Comparison of ENCODE assay signal across 16 mouse cellular contexts in genomic region chr9:103486262-103486661, GRCm38 (mm10). TPM values are rescaled to one million over a fixed set of nuclear protein-coding genes. Genes with fewer than 3 reads are reported as not detected.
DNase-seq lines count a peak whose midpoint lies in the region; ATAC-seq and TF ChIP-seq lines count a peak whose summit lies in the region.
"Had no signal": no experiment of that assay in that cellular context is flagged by ENCODE, and none has a peak within 500 bp of the region (broad histone marks: within the 10 kb centered on the region; RNA-seq: fewer than 3 reads in every experiment).

No protein-coding gene starts in this region.

- no peaks in the 10 kb centered on the region for H3K9me3 ChIP-seq in heart, embryonic 13.5 days
- no peaks in the 10 kb centered on the region for H3K9me3 ChIP-seq in kidney, embryonic 16.5 days (ENCODE audit: low read length)
- no peaks in the 10 kb centered on the region for H3K9me3 ChIP-seq in midbrain, postnatal 0 days (ENCODE audit: low read length)
- no peaks in the 10 kb centered on the region for H3K9me3 ChIP-seq in midbrain, embryonic 14.5 days (ENCODE audit: control insufficient read depth, low read length)

- no peak for DNase-seq in heart, postnatal 25 days (ENCODE audit: low spot score)
- no peak for DNase-seq in kidney, postnatal 10 days
- peak; percentile 53 for DNase-seq in midbrain, postnatal 0 days (ENCODE audit: low spot score)
- no peak for DNase-seq in midbrain, embryonic 14.5 days
- DNase-seq in urinary bladder, postnatal 14 days (ENCODE audit: low spot score): no peak
- DNase-seq in left cerebral cortex, adult 8-10 months (ENCODE audit: low spot score in 2 of 2): no peak
- DNase-seq: adrenal gland, postnatal 10 days; cerebellum, adult 9-10 months; right cerebral cortex, postnatal 4 days; thymus, adult 18-20 months had no signal

- intact Hi-C loops in heart, postnatal 25 days (cut with DNase I): no loop called here

- H3K4me1 ChIP-seq in heart, embryonic 13.5 days: peaks cover 74% of the 10 kb centered on the region
- H3K4me1 ChIP-seq in kidney, embryonic 16.5 days (ENCODE audit: insufficient read depth, low read length): peaks cover 26% of the 10 kb centered on the region
- no peaks in the 10 kb centered on the region for H3K4me1 ChIP-seq in midbrain, postnatal 0 days (ENCODE audit: insufficient read depth, low read length)
- H3K4me1 ChIP-seq in midbrain, embryonic 14.5 days (ENCODE audit: control insufficient read depth, insufficient read depth, low read length): 0 out of 2 replicates have a peak, but pooled peaks cover 4% of the 10 kb centered on the region

- no peak for ATAC-seq in heart, embryonic 13.5 days (ENCODE audit: extremely low read depth, insufficient number of reproducible peaks, low FRiP score, low TSS enrichment)
- ATAC-seq in kidney, embryonic 16.5 days (ENCODE audit: low FRiP score, low TSS enrichment): no peak
- ATAC-seq in midbrain, postnatal 0 days (ENCODE audit: low FRiP score): no peak
- ATAC-seq in midbrain, embryonic 14.5 days (ENCODE audit: low FRiP score, low TSS enrichment): no peak
- ATAC-seq: intestine, embryonic 16.5 days had no signal

- no peak overlapping the region for H3K4me3 ChIP-seq in heart, embryonic 13.5 days
- no peak overlapping the region for H3K4me3 ChIP-seq in kidney, embryonic 16.5 days (ENCODE audit: low read length)
- H3K4me3 ChIP-seq in midbrain, postnatal 0 days (ENCODE audit: low read depth, low read length): no peak overlapping the region
- H3K4me3 ChIP-seq in midbrain, embryonic 14.5 days (replicated peaks; ENCODE audit: low read depth, low read length): no peak overlapping the region
- H3K4me3 ChIP-seq: layer of hippocampus, adult 2 months had no signal

- no peak overlapping the region for H3K4me2 ChIP-seq in heart, embryonic 13.5 days
- no peak overlapping the region for H3K4me2 ChIP-seq in kidney, embryonic 16.5 days (replicated peaks; ENCODE audit: low read depth, low read length)
- H3K4me2 ChIP-seq in midbrain, postnatal 0 days (ENCODE audit: low read depth, low read length, poor library complexity, severe bottlenecking): no peak overlapping the region
- no peak overlapping the region for H3K4me2 ChIP-seq in midbrain, embryonic 14.5 days (ENCODE audit: low read length)

- no peaks in the 10 kb centered on the region for H3K27me3 ChIP-seq in heart, embryonic 13.5 days (replicated peaks)
- H3K27me3 ChIP-seq in kidney, embryonic 16.5 days (ENCODE audit: insufficient read depth, low read length): no peaks in the 10 kb centered on the region
- H3K27me3 ChIP-seq in midbrain, postnatal 0 days (ENCODE audit: insufficient read depth, low read length): no peaks in the 10 kb centered on the region
- H3K27me3 ChIP-seq in midbrain, embryonic 14.5 days (ENCODE audit: control insufficient read depth, insufficient read depth, low read length): no peaks in the 10 kb centered on the region

- peak overlapping the region; percentile 40 for H3K9ac ChIP-seq in heart, embryonic 13.5 days
- 0 out of 2 replicates have a peak overlapping the region, but pooled peaks have one; percentile 7 for H3K9ac ChIP-seq in kidney, embryonic 16.5 days (replicated peaks; ENCODE audit: low read length)
- no peak overlapping the region for H3K9ac ChIP-seq in midbrain, postnatal 0 days (replicated peaks; ENCODE audit: low read length, poor library complexity, severe bottlenecking)
- no peak overlapping the region for H3K9ac ChIP-seq in midbrain, embryonic 14.5 days (replicated peaks; ENCODE audit: low read length)
- H3K9ac ChIP-seq: liver, embryonic 14.5 days had no signal

- H3K36me3 ChIP-seq in heart, embryonic 13.5 days: peaks cover 26% of the 10 kb centered on the region
- no peaks in the 10 kb centered on the region for H3K36me3 ChIP-seq in kidney, embryonic 16.5 days (ENCODE audit: insufficient read depth, low read length)
- 0 out of 2 replicates have a peak, but pooled peaks cover 3% of the 10 kb centered on the region for H3K36me3 ChIP-seq in midbrain, postnatal 0 days (ENCODE audit: insufficient read depth, low read length)
- H3K36me3 ChIP-seq in midbrain, embryonic 14.5 days (ENCODE audit: control insufficient read depth, insufficient read depth, low read length): no peaks in the 10 kb centered on the region
- H3K36me3 ChIP-seq: G1E had no signal

- peak overlapping the region; percentile 56 for H3K27ac ChIP-seq in heart, embryonic 13.5 days (replicated peaks)
- H3K27ac ChIP-seq in kidney, embryonic 16.5 days (ENCODE audit: low read length): peak overlapping the region; percentile 19; the same call in 1 of the 2 replicates
- no peak overlapping the region for H3K27ac ChIP-seq in midbrain, postnatal 0 days (ENCODE audit: low read depth, low read length)
- no peak overlapping the region for H3K27ac ChIP-seq in midbrain, embryonic 14.5 days (replicated peaks; ENCODE audit: low read depth, low read length)
- H3K27ac ChIP-seq: layer of hippocampus, adult 2 months; liver, embryonic 14.5 days had no signal

- TF ChIP-seq CTCF in midbrain, postnatal 0 days (IDR thresholded peaks at IDR 0.05): no peak

- WGBS in heart, embryonic 13.5 days: 76% methylated on average over 6 of the region's 6 CpGs
- WGBS in kidney, embryonic 16.5 days: 79% methylated on average over 6 of the region's 6 CpGs
- WGBS in midbrain, postnatal 0 days: 84% methylated on average over 6 of the region's 6 CpGs
- WGBS in midbrain, embryonic 14.5 days: 81% methylated on average over 5 of the region's 6 CpGs

RNA-seq across cellular contexts. Expression of gene Bfsp2, which starts 6.0 kb away (rescaled TPM):
- polyA plus RNA-seq in heart, embryonic 13.5 days (2015; fragmentation: Nextera tagmentation; extraction: Ambion mirVana): 0.69 and 1.1 TPM in 2 replicates
- total RNA-seq in heart, postnatal 25 days (2021): under 1 TPM; 0.22 to 0.47 TPM
- 0.54 and 0.57 TPM in 2 replicates for polyA plus RNA-seq in kidney, embryonic 16.5 days (2015; fragmentation: Nextera tagmentation; extraction: Ambion mirVana)
- total RNA-seq in midbrain, postnatal 0 days (2014; rRNA removed): 1.2 and 1.8 TPM in 2 replicates
- 3.0 and 3.3 TPM in 2 replicates for polyA plus RNA-seq in midbrain, postnatal 0 days (2015; fragmentation: Nextera tagmentation; extraction: Ambion mirVana)
- polyA plus RNA-seq in midbrain, embryonic 14.5 days (2014; fragmentation: Nextera tagmentation; extraction: Ambion mirVana): 2.7 and 4.0 TPM in 2 replicates
- total RNA-seq in left cerebral cortex, adult 8-10 months (2022): 1 to 10 TPM; 3.0 to 3.6 (median 3.3) TPM
- total RNA-seq: G1E had no signal
- polyA plus RNA-seq: G1E; intestine, embryonic 16.5 days had no signal

Comparison
In these comparisons a context has a peak if more than half of its experiments do, and no peak if none do; other contexts are left out.
1. H3K27ac ChIP-seq: peak in heart, embryonic 13.5 days (single experiment) and kidney, embryonic 16.5 days (single experiment); none in midbrain, postnatal 0 days (single experiment) and midbrain, embryonic 14.5 days (single experiment).
2. H3K9ac ChIP-seq: peak in heart, embryonic 13.5 days (single experiment) and kidney, embryonic 16.5 days (single experiment); none in midbrain, postnatal 0 days (single experiment) and midbrain, embryonic 14.5 days (single experiment).